Mouse (Mus musculus) gonadal fat pad, adult 2 months (tissue): Measurements from ENCODE around the gene Six2. TPM values are rescaled to one million over a fixed set of nuclear protein-coding genes. Genes with fewer than 3 reads are reported as not detected.

ENCODE experiments used
- DNase-seq: peaks from one replicate; pipeline ENCODE4 v3.0.0-alpha.2; 2012; ENCODE audit warnings: low read depth
- polyA plus RNA-seq: library from polyadenylated mRNA; depleted of rRNA; stranded (reverse); fragments of >200 nt; gene quantifications from 2 replicates; pipeline ENCODE4 v1.2.3, GENCODE M21; 2012; rRNA removed

Six2 gene
- not detected in 2 replicates for polyA plus RNA-seq

GRCm38 (mm10) chr17:85688236-85688910, at the start of gene Six2:
Gene Six2 (minus strand): TSS chr17:85688274.
- DNase-seq, result no peak

GRCm38 (mm10) chr17:85737090-85737780, 49.2 kb upstream of the Six2 start:
- no peak for DNase-seq

- DNase-seq, result no peak
Observed at GRCm38 (mm10) chr17:85731329-85731728, 43.3 kb upstream of the Six2 start.

GRCm38 (mm10) chr17:85730231-85731015, 42.3 kb upstream of the Six2 start:
- DNase-seq, result no peak

- no peak for DNase-seq
Observed at GRCm38 (mm10) chr17:85728071-85728718, 40.1 kb upstream of the Six2 start.

GRCm38 (mm10) chr17:85725988-85726387, 37.9 kb upstream of the Six2 start:
- no peak for DNase-seq

GRCm38 (mm10) chr17:85723166-85723565, 35.1 kb upstream of the Six2 start:
- no peak for DNase-seq

GRCm38 (mm10) chr17:85717266-85717665, 29.2 kb upstream of the Six2 start:
- DNase-seq, result no peak

- DNase-seq, result no peak
Observed at GRCm38 (mm10) chr17:85715784-85716183, 27.7 kb upstream of the Six2 start.

- DNase-seq, result no peak
Observed at GRCm38 (mm10) chr17:85714370-85714769, 26.3 kb upstream of the Six2 start.

GRCm38 (mm10) chr17:85712874-85713273, 24.8 kb upstream of the Six2 start:
- no peak for DNase-seq

GRCm38 (mm10) chr17:85704369-85705260, 16.5 kb upstream of the Six2 start:
- no peak for DNase-seq

- DNase-seq, result no peak
Observed at GRCm38 (mm10) chr17:85700028-85700427, 12.0 kb upstream of the Six2 start.

GRCm38 (mm10) chr17:85698643-85699042, 10.6 kb upstream of the Six2 start:
- DNase-seq, result no peak

GRCm38 (mm10) chr17:85697976-85698375, 9.9 kb upstream of the Six2 start:
- DNase-seq, result no peak

- no peak for DNase-seq
Observed at GRCm38 (mm10) chr17:85694499-85694898, 6.4 kb upstream of the Six2 start.

- no peak for DNase-seq
Observed at GRCm38 (mm10) chr17:85693101-85693500, 5.0 kb upstream of the Six2 start.

- no peak for DNase-seq
Observed at GRCm38 (mm10) chr17:85692594-85692993, 4.5 kb upstream of the Six2 start.

- no peak for DNase-seq
Observed at GRCm38 (mm10) chr17:85691701-85692536, 3.8 kb upstream of the Six2 start.

GRCm38 (mm10) chr17:85690969-85691335, 2.9 kb upstream of the Six2 start:
- no peak for DNase-seq
